Comparison of ENCODE assay signal across 1 mouse cellular context in the genomic region with DNA sequence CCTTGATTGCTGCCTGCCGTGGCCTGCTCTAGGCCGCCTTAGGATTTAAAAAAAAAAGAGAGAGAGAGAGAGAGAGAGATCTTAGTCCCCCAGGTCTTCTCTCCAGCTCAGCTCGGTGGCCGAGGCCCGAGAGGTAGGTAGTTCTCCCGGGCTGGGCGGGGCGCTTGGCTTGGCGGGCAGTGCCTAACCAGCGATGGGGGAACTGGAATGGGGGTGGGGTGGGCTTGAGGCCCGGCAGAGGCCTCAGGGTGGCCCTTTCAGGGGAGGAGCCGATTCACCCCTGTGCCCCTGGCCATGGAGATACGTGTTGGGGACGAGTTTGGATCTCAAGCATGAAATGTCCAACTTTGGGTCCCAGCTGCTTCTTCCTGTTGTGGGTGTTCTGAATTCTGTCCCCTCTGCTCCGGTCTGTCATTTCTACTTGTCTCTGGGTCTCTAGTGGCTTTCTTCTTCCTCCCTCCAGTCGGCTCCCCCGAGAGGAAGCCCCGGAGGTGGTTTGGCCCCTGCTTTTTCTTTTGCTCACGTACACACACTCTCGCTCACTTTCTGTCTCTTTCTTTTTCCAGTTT.
TF ChIP-seq lines count a peak whose summit lies in the region.

No protein-coding gene starts in this region.

TF ChIP-seq in MEL, 35 proteins besides CTCF, POLR2A, EP300 and RAD21 (continued from another document):
- no peak; the same call in 1 of the 2 replicates for TF ChIP-seq TBP (IDR thresholded peaks at IDR 0.05; ENCODE audit: low read depth, low read length)
- TF ChIP-seq SIN3A (IDR thresholded peaks at IDR 0.05; ENCODE audit: low read length), result no peak; the same call in 1 of the 2 replicates
- no peak for TF ChIP-seq MAFK (IDR thresholded peaks at IDR 0.05; ENCODE audit: borderline replicate concordance, low read depth, low read length)
- TF ChIP-seq TCF12 (IDR thresholded peaks at IDR 0.05; ENCODE audit: low read depth, low read length), result 0 out of 2 replicates have a peak, but pooled peaks have one; percentile 21
- TF ChIP-seq NELFE (IDR thresholded peaks at IDR 0.05; ENCODE audit: low read depth, low read length), result no peak
- 0 out of 2 replicates have a peak, but pooled peaks have one; percentile 85 for TF ChIP-seq UBTF (IDR thresholded peaks at IDR 0.05; ENCODE audit: borderline replicate concordance, insufficient read depth, low read depth, low read length)
- no peak for TF ChIP-seq CHD2 (IDR thresholded peaks at IDR 0.05; ENCODE audit: low read length)
